Mouse (Mus musculus): ENCODE data around the gene Chp2. TPM values are rescaled to one million over a fixed set of nuclear protein-coding genes. Genes with fewer than 3 reads are reported as not detected.

The Chp2 gene
- polyA plus RNA-seq (2017; shearing (Covaris generic)) = not detected

GRCm38 (mm10) chr7:122219315-122219801, at the start of gene Chp2:
Gene Chp2, plus strand, starts transcription at chr7:122219496.
- ATAC-seq = no peak

DNA sequence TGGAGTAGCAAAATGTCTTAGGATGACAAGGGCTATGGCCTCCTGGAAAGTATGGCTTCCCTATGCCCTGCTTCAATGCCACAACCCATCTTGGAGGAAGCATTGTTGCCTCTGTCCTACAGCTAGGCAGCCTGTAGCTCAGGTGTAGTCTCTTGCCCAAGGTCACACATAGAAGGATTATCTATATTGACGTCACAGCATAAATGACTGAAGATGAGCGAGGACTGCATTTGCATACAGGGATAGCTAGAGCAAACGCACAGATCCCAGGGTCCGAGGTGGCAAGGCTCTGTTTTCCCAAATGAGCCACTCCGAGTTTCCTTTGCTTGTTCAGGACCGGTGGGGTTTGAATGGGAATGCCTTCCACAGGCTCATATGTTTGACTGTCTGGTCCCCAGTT, 48.6 kb upstream of the Chp2 start:
- ATAC-seq = no peak

GRCm38 (mm10) chr7:122171613-122172012, 47.7 kb upstream of the Chp2 start:
- no peak for ATAC-seq

DNA sequence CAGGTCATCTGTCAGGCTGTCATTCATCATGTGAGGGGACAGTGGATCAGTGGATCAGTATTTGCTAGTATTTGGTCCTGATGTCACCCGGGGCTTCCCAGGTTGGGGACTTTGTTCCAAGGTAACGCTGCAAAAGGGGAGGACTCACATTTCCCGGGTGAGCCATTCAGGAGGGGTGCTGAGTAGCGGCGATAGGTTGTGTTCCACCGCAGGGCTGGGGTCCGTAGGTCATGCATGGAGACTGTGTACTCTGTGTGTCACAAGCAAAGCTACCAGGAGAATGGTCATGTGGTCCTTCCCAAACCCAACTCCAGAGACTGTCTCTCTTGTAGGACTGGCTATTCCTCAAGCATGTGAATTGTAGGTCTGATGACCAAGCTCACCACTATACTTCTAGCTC, 38.6 kb upstream of the Chp2 start:
- ATAC-seq = no peak

GRCm38 (mm10) chr7:122184569-122184968, 34.7 kb upstream of the Chp2 start:
- ATAC-seq = no peak

GRCm38 (mm10) chr7:122186043-122186442, 33.3 kb upstream of the Chp2 start, which contains the start of gene Ern2:
Gene Ern2, minus strand, starts transcription at chr7:122186207.
- no peak for ATAC-seq

GRCm38 (mm10) chr7:122189484-122189883, 29.8 kb upstream of the Chp2 start:
- peak; percentile 57 for ATAC-seq

- no peak for ATAC-seq
Observed at GRCm38 (mm10) chr7:122191097-122191496, 28.2 kb upstream of the Chp2 start.

DNA sequence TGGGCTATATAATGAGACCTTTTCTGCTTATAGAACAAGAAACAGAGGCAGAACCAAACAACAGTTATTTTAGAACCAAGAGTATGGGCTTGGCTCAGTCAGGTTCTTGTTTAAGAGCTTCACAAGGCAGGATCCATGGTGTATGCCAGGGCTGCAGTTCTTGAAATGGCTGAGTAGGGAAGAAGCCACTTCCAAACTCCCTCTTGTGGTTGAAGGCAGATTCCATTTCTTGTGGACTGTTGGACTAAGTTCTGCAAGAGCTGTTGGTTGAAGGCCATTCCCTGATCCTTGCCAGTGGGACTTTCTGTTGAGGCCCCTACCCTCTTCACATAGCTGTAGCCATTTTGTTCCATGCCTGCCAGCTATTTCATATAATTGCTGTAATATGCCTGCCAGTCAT, 25.4 kb upstream of the Chp2 start:
- no peak for ATAC-seq

DNA sequence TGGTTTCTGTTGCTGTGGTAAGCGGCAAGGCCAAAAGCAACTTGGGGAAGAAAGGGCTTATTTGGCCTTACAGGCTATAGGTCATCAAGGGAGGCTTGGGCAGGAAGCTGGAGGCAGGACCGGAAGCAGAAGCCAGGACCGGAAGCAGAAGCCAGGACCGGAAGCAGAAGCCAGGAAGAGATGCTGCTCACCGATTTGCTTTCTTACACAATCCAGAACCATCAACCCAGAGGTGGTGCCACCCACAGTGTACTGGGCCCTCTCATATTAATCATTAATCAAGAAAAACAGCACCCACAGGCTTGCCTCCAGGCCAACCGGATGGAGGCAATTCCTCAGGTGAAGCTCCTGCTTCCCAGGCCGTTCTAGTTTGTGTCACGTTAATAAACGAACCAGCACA, 22.5 kb upstream of the Chp2 start:
- no peak for ATAC-seq

- ATAC-seq = peak; percentile 60
Observed at GRCm38 (mm10) chr7:122197306-122197705, 22.0 kb upstream of the Chp2 start.

GRCm38 (mm10) chr7:122199296-122199695, 20.0 kb upstream of the Chp2 start:
- ATAC-seq = no peak

DNA sequence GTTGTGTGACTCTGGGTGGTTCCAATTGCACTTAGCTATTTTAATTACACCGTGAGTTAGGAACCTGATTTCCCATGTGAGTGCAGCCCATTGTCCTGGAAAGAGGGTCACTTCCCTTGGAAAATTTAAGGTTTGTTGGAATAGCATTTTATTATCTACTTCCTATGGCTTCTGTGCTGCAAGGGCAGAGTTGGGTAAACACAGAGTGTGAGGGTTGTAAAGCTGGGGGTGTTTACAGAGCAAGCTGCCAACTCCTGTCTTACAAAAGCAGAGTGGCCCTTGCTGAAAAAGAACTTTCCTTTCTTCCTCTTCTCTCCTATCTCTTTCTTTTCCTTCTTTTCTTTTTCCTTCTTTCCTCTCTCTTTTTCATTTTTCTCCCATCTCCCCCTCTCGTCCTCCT, 15.4 kb upstream of the Chp2 start:
- ATAC-seq = no peak

- no peak for ATAC-seq
Observed at GRCm38 (mm10) chr7:122206121-122206520, 13.2 kb upstream of the Chp2 start.

- no peak for ATAC-seq
Observed at GRCm38 (mm10) chr7:122208276-122209021, 10.8 kb upstream of the Chp2 start.

GRCm38 (mm10) chr7:122226020-122226742, 6.9 kb downstream of the Chp2 start:
- no peak for ATAC-seq

DNA sequence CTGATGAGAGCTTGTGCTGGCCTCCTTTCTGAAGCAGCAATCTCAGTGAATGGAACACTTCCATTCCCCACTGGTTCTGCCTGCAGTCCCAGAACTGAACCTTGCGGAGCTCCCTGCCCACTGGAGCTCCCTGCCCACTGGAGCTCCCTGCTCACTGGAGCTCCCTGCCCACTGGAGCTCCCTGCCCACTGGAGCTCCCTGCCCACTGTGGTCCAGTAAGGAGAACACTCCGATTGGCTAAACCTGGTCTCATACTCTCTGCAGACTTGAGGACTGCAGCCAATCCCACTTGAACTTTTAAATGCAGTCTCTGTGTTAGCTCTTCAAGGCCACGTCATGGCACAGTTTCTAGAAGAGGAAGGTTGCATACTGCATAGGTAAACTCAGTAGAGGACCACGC, 7.4 kb downstream of the Chp2 start:
- ATAC-seq = no peak

DNA sequence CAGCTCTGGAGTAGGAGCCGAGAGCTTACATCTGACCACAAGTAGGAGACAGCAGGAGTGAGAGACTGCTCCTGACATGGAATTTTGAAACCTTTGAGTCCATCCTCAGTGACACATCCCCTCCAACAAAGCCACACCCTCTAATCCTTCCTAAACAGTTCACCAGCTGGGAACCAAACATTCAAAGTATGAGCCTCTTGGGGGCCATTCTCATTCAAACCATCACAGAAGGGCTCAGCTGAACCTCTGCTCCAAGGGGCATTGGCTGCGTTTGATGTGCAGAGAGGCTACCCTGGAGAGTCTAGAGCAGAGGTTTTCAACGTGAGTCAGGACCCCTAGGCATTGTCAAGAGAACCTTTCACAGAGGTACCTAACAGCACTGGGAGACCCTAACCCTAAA, 10.0 kb downstream of the Chp2 start:
- ATAC-seq = no peak

DNA sequence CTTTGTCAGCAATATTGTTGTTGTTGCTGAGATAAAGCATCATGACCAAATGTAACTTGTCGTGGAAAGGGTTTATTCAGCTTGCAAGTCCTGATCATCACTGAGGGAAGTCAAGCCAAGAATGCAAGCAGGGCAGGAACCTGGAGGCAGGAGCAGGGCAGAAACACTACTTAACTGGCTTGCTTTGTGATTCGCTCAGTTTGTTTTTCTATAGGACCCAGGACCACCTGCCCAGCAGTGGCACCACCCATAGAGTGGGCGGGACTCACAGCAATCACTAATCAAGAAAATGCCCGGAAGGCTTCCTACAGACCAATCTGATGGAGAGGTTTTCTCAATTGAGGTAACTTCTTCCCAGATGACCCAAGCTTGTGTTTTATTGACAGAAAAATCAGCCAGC, 10.6 kb downstream of the Chp2 start:
- no peak for ATAC-seq

GRCm38 (mm10) chr7:122230866-122231265, 11.6 kb downstream of the Chp2 start:
- ATAC-seq = no peak

DNA sequence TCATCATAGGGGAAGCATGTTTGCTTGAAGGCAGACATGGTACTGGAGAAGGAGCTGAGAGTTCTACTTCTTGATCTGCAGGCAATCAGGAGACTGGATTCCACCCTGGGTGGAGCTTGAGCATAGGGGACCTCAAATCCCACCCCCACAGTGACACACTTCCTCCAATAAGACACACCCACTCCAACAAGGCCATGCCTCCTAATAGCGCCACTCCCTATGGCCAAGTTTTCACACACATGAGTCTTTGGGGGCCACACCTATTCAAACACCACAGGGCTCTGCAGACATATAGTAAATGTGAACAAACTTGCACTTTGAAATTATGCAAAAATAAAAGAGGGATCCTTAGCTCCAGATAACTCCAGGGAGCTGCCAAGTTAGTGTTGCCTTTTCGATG, 19.6 kb downstream of the Chp2 start:
- no peak for ATAC-seq

- ATAC-seq = no peak
Observed at GRCm38 (mm10) chr7:122240413-122241119, 21.3 kb downstream of the Chp2 start.

GRCm38 (mm10) chr7:122242260-122242659, 23.0 kb downstream of the Chp2 start:
- peak; percentile 88 for ATAC-seq

All from CD4-positive, CD25-positive, alpha-beta regulatory T cell, adult 4 months (primary cell).